Mouse (Mus musculus) heart, postnatal 0 days (tissue): ENCODE results near the gene Golm1.

ENCODE experiments used
- CTCF ChIP-seq: IDR thresholded peaks from 2 replicates; pipeline ENCODE4 v1.5.1; 2016; ENCODE audit warnings: antibody characterized with exemption, control low read depth, low read depth
- EP300 ChIP-seq: IDR thresholded peaks from 2 replicates; pipeline ENCODE4 v1.6.1; 2016; ENCODE audit warnings: antibody characterized with exemption, low read depth

GRCm38 (mm10) chr13:59660371-59660770 is 15.2 kb downstream of the Golm1 start:
- no peak for TF ChIP-seq CTCF
- no peak for TF ChIP-seq EP300
